Mouse (Mus musculus): Measurements from ENCODE around the gene Ntpcr. TPM values are rescaled to one million over a fixed set of nuclear protein-coding genes. Genes with fewer than 3 reads are reported as not detected.

Ntpcr gene
- polyA plus RNA-seq, 1 experiment from 2014 or later, result 32.6 TPM

- H3K27ac ChIP-seq, result no peak overlapping the region
- WGBS, result 77% methylated on average over 1 of the region's 1 CpGs
Observed at GRCm38 (mm10) chr8:125757106-125757496, 27.3 kb downstream of the Ntpcr start.

GRCm38 (mm10) chr8:125759022-125759421 lies 29.3 kb downstream of the Ntpcr start:
- WGBS, result 58% methylated on average over 10 of the region's 10 CpGs
- no peak overlapping the region for H3K27ac ChIP-seq
- H3K27me3 ChIP-seq, result no peaks in the 10 kb centered on the region
- peaks cover 15% of the 10 kb centered on the region for H3K4me1 ChIP-seq
- no peaks in the 10 kb centered on the region for H3K9me3 ChIP-seq
- no peak overlapping the region for H3K4me3 ChIP-seq
- H3K9ac ChIP-seq, result no peak overlapping the region
- no peaks in the 10 kb centered on the region for H3K36me3 ChIP-seq
- ATAC-seq (ENCODE audit: low FRiP score, low read depth), result no peak
- H3K4me2 ChIP-seq (replicated peaks), result no peak overlapping the region

More at GRCm38 (mm10) chr8:125757106-125757496, 27.3 kb downstream of the Ntpcr start:
- no peak for ATAC-seq (ENCODE audit: low FRiP score, low read depth)
- Histone ChIP-seq H3K9me3 (no peaks in the 10 kb centered on the region), H3K9ac (0 out of 2 replicates have a peak overlapping the region, but pooled peaks have one; percentile 4), H3K4me1 (peaks cover 15% of the 10 kb centered on the region), H3K4me3 (no peak overlapping the region), H3K27me3 (no peaks in the 10 kb centered on the region), H3K4me2 (replicated peaks) (no peak overlapping the region), H3K36me3 (no peaks in the 10 kb centered on the region)

DNA sequence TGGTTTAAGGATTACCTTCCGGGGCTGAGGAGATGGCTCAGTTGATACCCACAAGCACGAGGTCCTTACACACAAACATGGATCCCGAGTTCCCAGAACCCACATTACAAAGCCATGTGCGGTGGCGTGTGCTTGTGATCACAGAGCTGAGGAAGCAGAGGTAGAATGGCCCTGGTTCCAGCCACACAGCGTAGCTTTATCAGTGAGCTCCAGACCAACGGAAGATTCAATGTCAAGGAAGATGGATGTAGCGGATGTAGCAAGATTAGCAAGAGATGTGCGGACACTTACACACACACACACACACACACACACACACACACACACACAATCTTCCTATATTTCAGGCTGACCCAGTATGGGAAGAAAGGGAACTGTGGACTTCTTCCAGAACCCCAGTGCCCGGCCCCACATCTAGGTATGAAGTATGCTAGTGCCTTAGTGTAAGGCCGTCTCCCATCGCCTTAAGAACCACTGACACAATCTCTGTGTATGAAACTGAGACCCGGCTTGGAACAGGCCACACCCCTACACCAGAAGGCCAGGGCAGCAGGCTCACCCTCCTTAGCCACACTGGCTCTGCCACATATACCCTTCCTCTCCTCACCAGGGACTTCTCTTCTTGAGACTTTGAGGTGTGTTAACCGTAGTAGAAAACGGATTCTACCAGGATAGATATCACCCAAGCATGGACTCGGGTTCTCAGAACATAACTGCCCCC lies 33.5 kb downstream of the Ntpcr start:
- Histone ChIP-seq H3K4me3 (no peak overlapping the region), H3K27ac (no peak overlapping the region), H3K9ac (no peak overlapping the region), H3K36me3 (no peaks in the 10 kb centered on the region), H3K4me1 (no peaks in the 10 kb centered on the region), H3K9me3 (no peaks in the 10 kb centered on the region), H3K27me3 (no peaks in the 10 kb centered on the region), H3K4me2 (replicated peaks) (no peak overlapping the region)
- no peak for ATAC-seq (ENCODE audit: low FRiP score, low read depth)
- 93% methylated on average over 16 of the region's 16 CpGs for WGBS

- ATAC-seq (ENCODE audit: low FRiP score, low read depth), result peak; percentile 76; the same call in 1 of the 2 replicates
- Histone ChIP-seq H3K27me3 (no peaks in the 10 kb centered on the region), H3K36me3 (no peaks in the 10 kb centered on the region), H3K4me3 (no peak overlapping the region), H3K4me2 (replicated peaks) (no peak overlapping the region), H3K9me3 (no peaks in the 10 kb centered on the region), H3K27ac (no peak overlapping the region), H3K9ac (no peak overlapping the region), H3K4me1 (no peaks in the 10 kb centered on the region)
- WGBS, result 68% methylated on average over 10 of the region's 10 CpGs
Observed at GRCm38 (mm10) chr8:125768079-125768478, 38.3 kb downstream of the Ntpcr start.

GRCm38 (mm10) chr8:125772300-125772699 lies 42.5 kb downstream of the Ntpcr start:
- Histone ChIP-seq H3K9ac (no peak overlapping the region), H3K9me3 (no peaks in the 10 kb centered on the region), H3K4me3 (no peak overlapping the region), H3K27ac (no peak overlapping the region), H3K27me3 (no peaks in the 10 kb centered on the region), H3K4me2 (replicated peaks) (no peak overlapping the region), H3K36me3 (no peaks in the 10 kb centered on the region), H3K4me1 (0 out of 2 replicates have a peak, but pooled peaks cover 2% of the 10 kb centered on the region)
- WGBS, result 52% methylated on average over 2 of the region's 2 CpGs
- no peak for ATAC-seq (ENCODE audit: low FRiP score, low read depth)

- Histone ChIP-seq H3K27ac (no peak overlapping the region), H3K4me3 (no peak overlapping the region), H3K4me2 (replicated peaks) (no peak overlapping the region), H3K36me3 (no peaks in the 10 kb centered on the region), H3K9ac (no peak overlapping the region), H3K9me3 (no peaks in the 10 kb centered on the region), H3K4me1 (peaks cover 10% of the 10 kb centered on the region), H3K27me3 (no peaks in the 10 kb centered on the region)
- ATAC-seq (ENCODE audit: low FRiP score, low read depth), result no peak
- 46% methylated on average over 7 of the region's 7 CpGs for WGBS
Observed at GRCm38 (mm10) chr8:125773281-125773803, 43.6 kb downstream of the Ntpcr start.

GRCm38 (mm10) chr8:125775031-125775430 lies 45.3 kb downstream of the Ntpcr start:
- H3K9me3 ChIP-seq, result no peaks in the 10 kb centered on the region
- no peaks in the 10 kb centered on the region for H3K27me3 ChIP-seq
- H3K4me3 ChIP-seq, result no peak overlapping the region
- no peaks in the 10 kb centered on the region for H3K36me3 ChIP-seq
- no peak for ATAC-seq (ENCODE audit: low FRiP score, low read depth)
- H3K27ac ChIP-seq, result no peak overlapping the region
- no peak overlapping the region for H3K9ac ChIP-seq
- WGBS, result 73% methylated on average over 3 of the region's 3 CpGs
- no peak overlapping the region for H3K4me2 ChIP-seq (replicated peaks)
- H3K4me1 ChIP-seq, result peaks cover 10% of the 10 kb centered on the region

DNA sequence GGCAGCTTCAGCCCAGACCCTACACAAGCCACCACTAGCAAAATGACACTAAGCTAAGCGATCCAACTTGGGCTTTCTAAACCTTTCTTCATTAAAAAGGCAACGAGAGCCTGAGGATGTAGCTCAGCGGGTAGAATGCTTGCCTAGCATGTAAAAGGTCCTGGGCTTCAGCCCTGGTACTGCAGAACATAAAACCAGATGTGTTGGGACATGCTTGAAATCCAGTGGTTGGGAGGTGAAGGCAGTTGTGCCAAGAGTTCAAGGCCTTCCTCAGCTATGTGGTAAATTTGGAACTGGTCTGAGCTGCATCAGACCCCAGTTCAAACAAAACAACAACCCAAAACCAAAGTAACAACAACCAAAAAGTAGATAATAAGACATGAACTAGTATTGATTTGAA lies 46.6 kb downstream of the Ntpcr start:
- Histone ChIP-seq H3K36me3 (no peaks in the 10 kb centered on the region), H3K27ac (no peak overlapping the region), H3K27me3 (no peaks in the 10 kb centered on the region), H3K9ac (no peak overlapping the region), H3K4me2 (replicated peaks) (no peak overlapping the region), H3K9me3 (no peaks in the 10 kb centered on the region), H3K4me3 (no peak overlapping the region), H3K4me1 (peaks cover 10% of the 10 kb centered on the region)
- ATAC-seq (ENCODE audit: low FRiP score, low read depth), result no peak
- whole genome bisulfite sequencing, result 83% methylated on average over 3 of the region's 3 CpGs

GRCm38 (mm10) chr8:125776800-125777199 lies 47.0 kb downstream of the Ntpcr start:
- no peak overlapping the region for H3K27ac ChIP-seq
- no peaks in the 10 kb centered on the region for H3K36me3 ChIP-seq
- H3K9ac ChIP-seq, result no peak overlapping the region
- H3K4me2 ChIP-seq (replicated peaks), result no peak overlapping the region
- 66% methylated on average over 6 of the region's 6 CpGs for WGBS
- H3K27me3 ChIP-seq, result no peaks in the 10 kb centered on the region
- H3K4me3 ChIP-seq, result no peak overlapping the region
- H3K4me1 ChIP-seq, result peaks cover 10% of the 10 kb centered on the region
- no peak for ATAC-seq (ENCODE audit: low FRiP score, low read depth)
- no peaks in the 10 kb centered on the region for H3K9me3 ChIP-seq

DNA sequence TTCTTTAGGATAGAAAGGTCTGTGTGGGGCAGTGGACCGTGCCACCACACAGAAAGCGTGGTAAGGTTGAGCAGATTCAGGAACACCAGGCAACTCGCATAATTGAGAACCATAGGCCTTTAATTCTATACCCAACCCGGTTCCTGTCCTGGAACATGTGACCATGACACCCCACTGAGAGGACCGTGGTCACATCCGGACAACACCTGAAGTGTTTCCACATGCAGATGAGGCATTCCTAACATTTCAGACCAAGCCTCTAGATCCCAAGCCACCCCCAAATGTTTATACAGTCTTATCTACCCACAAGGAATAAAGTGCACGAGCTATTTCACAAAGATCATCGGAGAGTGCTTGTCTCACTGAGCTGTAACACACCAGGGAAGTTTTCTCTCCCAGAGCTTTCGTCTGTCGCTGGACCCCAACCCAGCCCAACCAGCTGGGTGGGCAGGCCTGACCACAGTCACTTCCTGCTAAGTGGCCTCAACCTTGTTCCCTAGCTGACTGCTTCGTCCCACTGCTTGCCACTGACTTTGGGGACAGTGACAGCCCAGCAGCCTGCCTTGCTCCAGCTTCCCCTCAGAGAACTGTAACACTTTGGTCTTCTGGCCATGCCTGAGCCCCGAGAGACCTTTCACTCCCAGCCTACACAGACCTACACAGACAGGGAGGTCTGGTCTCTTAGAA lies 47.9 kb downstream of the Ntpcr start:
- Histone ChIP-seq H3K9me3 (no peaks in the 10 kb centered on the region), H3K4me3 (no peak overlapping the region), H3K4me2 (replicated peaks) (no peak overlapping the region), H3K27me3 (no peaks in the 10 kb centered on the region), H3K4me1 (peaks cover 13% of the 10 kb centered on the region), H3K36me3 (no peaks in the 10 kb centered on the region), H3K9ac (no peak overlapping the region), H3K27ac (no peak overlapping the region)
- WGBS, result 62% methylated on average over 12 of the region's 12 CpGs
- no peak for ATAC-seq (ENCODE audit: low FRiP score, low read depth)

DNA sequence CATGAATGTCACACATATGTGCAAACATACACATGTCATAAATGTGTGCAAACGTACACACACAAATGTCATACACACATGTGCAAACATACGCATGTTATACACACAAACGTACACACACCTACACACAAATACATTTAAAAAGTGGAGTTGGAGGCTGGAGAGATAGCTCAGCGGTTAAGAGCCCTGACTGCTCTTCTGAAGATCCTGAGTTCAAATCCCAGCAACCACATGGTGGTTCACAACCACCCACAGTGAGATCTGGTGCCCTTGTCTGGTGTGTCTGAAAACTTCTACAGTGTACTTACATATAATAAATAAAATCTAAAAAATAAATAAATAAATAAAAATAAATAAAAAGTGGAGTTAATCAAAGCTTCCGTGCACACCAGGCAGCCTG lies 49.2 kb downstream of the Ntpcr start:
- Histone ChIP-seq H3K9ac (no peak overlapping the region), H3K4me1 (peaks cover 13% of the 10 kb centered on the region), H3K9me3 (no peaks in the 10 kb centered on the region), H3K4me3 (no peak overlapping the region), H3K4me2 (replicated peaks) (no peak overlapping the region), H3K27ac (no peak overlapping the region), H3K36me3 (no peaks in the 10 kb centered on the region), H3K27me3 (no peaks in the 10 kb centered on the region)
- no peak for ATAC-seq (ENCODE audit: low FRiP score, low read depth)
- 89% methylated on average over 5 of the region's 5 CpGs for WGBS

- H3K27me3 ChIP-seq, result no peaks in the 10 kb centered on the region
- H3K4me3 ChIP-seq, result no peak overlapping the region
- H3K9ac ChIP-seq, result no peak overlapping the region
- peaks cover 13% of the 10 kb centered on the region for H3K4me1 ChIP-seq
- no peak overlapping the region for H3K27ac ChIP-seq
- H3K4me2 ChIP-seq (replicated peaks), result no peak overlapping the region
- no peaks in the 10 kb centered on the region for H3K9me3 ChIP-seq
- ATAC-seq (ENCODE audit: low FRiP score, low read depth), result no peak
- H3K36me3 ChIP-seq, result no peaks in the 10 kb centered on the region
- 44% methylated on average over 8 of the region's 8 CpGs for WGBS
Observed at GRCm38 (mm10) chr8:125779656-125780055, 49.9 kb downstream of the Ntpcr start.

Measured in limb, embryonic 13.5 days (tissue).